9 mouse cellular contexts compared by ENCODE assay signal in the genomic region with DNA sequence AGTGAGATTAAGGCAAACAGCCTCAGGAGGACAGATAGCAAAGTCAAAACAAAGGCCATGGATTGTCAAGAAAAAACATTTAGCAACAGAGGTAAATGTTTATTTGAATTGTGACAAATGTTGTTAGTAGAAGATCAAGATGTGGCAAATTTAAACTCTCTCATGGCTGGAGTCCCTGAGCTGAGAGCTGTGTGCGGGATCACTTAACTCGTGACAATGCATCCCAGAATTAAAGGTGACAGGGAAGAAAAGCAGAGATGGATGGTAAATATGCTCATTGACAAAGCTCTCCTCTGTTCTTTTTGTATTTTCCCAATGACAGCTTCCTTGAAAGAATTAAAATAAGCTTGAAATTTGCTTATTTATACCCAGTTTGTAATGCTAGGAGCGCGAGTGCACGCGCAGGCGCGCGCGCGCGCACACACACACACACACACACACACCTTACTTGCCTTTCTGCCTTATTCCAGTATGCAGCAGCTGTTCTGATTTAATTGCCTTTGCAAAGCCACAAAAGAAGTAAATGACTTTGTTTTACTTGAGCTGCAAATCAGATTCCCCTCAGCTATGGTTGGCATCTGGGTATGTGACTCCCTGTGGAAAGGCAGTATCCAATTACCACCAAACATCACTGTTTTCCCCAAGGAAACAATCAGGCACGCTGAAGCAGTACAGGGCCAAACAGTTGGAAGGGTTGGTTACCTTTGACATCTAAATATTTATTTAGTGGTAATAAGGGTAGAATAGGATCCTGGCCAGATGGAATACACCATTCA.
DNase-seq lines count a peak whose midpoint lies in the region; ATAC-seq lines count a peak whose summit lies in the region.
"Had no signal": no experiment of that assay in that cellular context is flagged by ENCODE, and none has a peak within 500 bp of the region (broad histone marks: within the 10 kb centered on the region; RNA-seq: fewer than 3 reads in every experiment).

No protein-coding gene starts in this region.

- H3K4me2 ChIP-seq in kidney, embryonic 15.5 days: no peak overlapping the region
- no peak overlapping the region for H3K4me2 ChIP-seq in forebrain, embryonic 15.5 days (replicated peaks)
- H3K4me2 ChIP-seq in limb, embryonic 12.5 days: no peak overlapping the region
- peak overlapping the region; percentile 37 for H3K4me2 ChIP-seq in neural tube, embryonic 13.5 days

- no peaks in the 10 kb centered on the region for H3K9me3 ChIP-seq in kidney, embryonic 15.5 days (replicated peaks)
- H3K9me3 ChIP-seq in forebrain, embryonic 15.5 days: no peaks in the 10 kb centered on the region
- H3K9me3 ChIP-seq in limb, embryonic 12.5 days: no peaks in the 10 kb centered on the region
- no peaks in the 10 kb centered on the region for H3K9me3 ChIP-seq in neural tube, embryonic 13.5 days

- H3K27me3 ChIP-seq in kidney, embryonic 15.5 days: no peaks in the 10 kb centered on the region
- no peaks in the 10 kb centered on the region for H3K27me3 ChIP-seq in forebrain, embryonic 15.5 days
- H3K27me3 ChIP-seq in limb, embryonic 12.5 days: no peaks in the 10 kb centered on the region
- no peaks in the 10 kb centered on the region for H3K27me3 ChIP-seq in neural tube, embryonic 13.5 days

- H3K4me3 ChIP-seq in kidney, embryonic 15.5 days (replicated peaks): no peak overlapping the region
- no peak overlapping the region for H3K4me3 ChIP-seq in forebrain, embryonic 15.5 days
- no peak overlapping the region for H3K4me3 ChIP-seq in limb, embryonic 12.5 days (replicated peaks)
- peak overlapping the region; percentile 18; the same call in 1 of the 2 replicates for H3K4me3 ChIP-seq in neural tube, embryonic 13.5 days

- WGBS in kidney, embryonic 15.5 days: 79% methylated on average over 13 of the region's 13 CpGs
- WGBS in forebrain, embryonic 15.5 days: 75% methylated on average over 13 of the region's 13 CpGs
- 67% methylated on average over 13 of the region's 13 CpGs for WGBS in limb, embryonic 12.5 days
- 56% methylated on average over 13 of the region's 13 CpGs for WGBS in neural tube, embryonic 13.5 days

- no peak overlapping the region for H3K27ac ChIP-seq in kidney, embryonic 15.5 days
- no peak overlapping the region for H3K27ac ChIP-seq in forebrain, embryonic 15.5 days (replicated peaks)
- no peak overlapping the region for H3K27ac ChIP-seq in limb, embryonic 12.5 days
- H3K27ac ChIP-seq in neural tube, embryonic 13.5 days (replicated peaks): peak overlapping the region; percentile 70

- H3K9ac ChIP-seq in kidney, embryonic 15.5 days: no peak overlapping the region
- no peak overlapping the region for H3K9ac ChIP-seq in forebrain, embryonic 15.5 days (replicated peaks)
- no peak overlapping the region for H3K9ac ChIP-seq in limb, embryonic 12.5 days (replicated peaks)
- 0 out of 2 replicates have a peak overlapping the region, but pooled peaks have one; percentile 6 for H3K9ac ChIP-seq in neural tube, embryonic 13.5 days

- ATAC-seq in kidney, embryonic 15.5 days (replicated peaks; ENCODE audit: low FRiP score): peak; percentile 82
- peak; percentile 60; the same call in 1 of the 2 replicates for ATAC-seq in forebrain, embryonic 15.5 days (replicated peaks)
- peak; percentile 47; the same call in 1 of the 2 replicates for ATAC-seq in limb, embryonic 12.5 days (ENCODE audit: insufficient number of reproducible peaks, insufficient read depth, low FRiP score, low TSS enrichment, low read depth)
- peak; percentile 84 for ATAC-seq in neural tube, embryonic 13.5 days (ENCODE audit: low read depth)

- DNase-seq in kidney, adult 11 months: no peak
- no peak for DNase-seq in thymus, postnatal 25 days
- no peak for DNase-seq in urinary bladder, postnatal 14 days (ENCODE audit: low spot score)
- DNase-seq in frontal cortex, postnatal 14 days (ENCODE audit: low spot score in 2 of 2): no peak
- DNase-seq: B cell, adult 2 months had no signal

- H3K36me3 ChIP-seq in kidney, embryonic 15.5 days: no peaks in the 10 kb centered on the region
- H3K36me3 ChIP-seq in forebrain, embryonic 15.5 days: no peaks in the 10 kb centered on the region
- H3K36me3 ChIP-seq in limb, embryonic 12.5 days: no peaks in the 10 kb centered on the region
- no peaks in the 10 kb centered on the region for H3K36me3 ChIP-seq in neural tube, embryonic 13.5 days

- no peaks in the 10 kb centered on the region for H3K4me1 ChIP-seq in kidney, embryonic 15.5 days
- no peaks in the 10 kb centered on the region for H3K4me1 ChIP-seq in forebrain, embryonic 15.5 days
- peaks cover 8% of the 10 kb centered on the region for H3K4me1 ChIP-seq in limb, embryonic 12.5 days (replicated peaks)
- H3K4me1 ChIP-seq in neural tube, embryonic 13.5 days (replicated peaks): peaks cover 32% of the 10 kb centered on the region
